Mouse (Mus musculus): ENCODE data around the gene Tpbg.
"Not testable (repeated sequence)": the region's sequence is repeated elsewhere in the genome, so short reads cannot be mapped to it uniquely, and the experiment has no call there.

Gene Tpbg

GRCm38 (mm10) chr9:85842351-85843011, at the start of gene Tpbg:
TSS of gene Tpbg (plus strand) at chr9:85842380.
- in situ Hi-C loops (cut with MboI, MseI), result no loop called here

GRCm38 (mm10) chr9:85801986-85802385, 40.2 kb upstream of the Tpbg start:
- in situ Hi-C loops (cut with MboI, MseI), result not testable (repeated sequence)

- in situ Hi-C loops (cut with MboI, MseI), result no loop called here
Measured at GRCm38 (mm10) chr9:85802563-85802962, 39.6 kb upstream of the Tpbg start.

- in situ Hi-C loops (cut with MboI, MseI), result loop anchor here (5.0 kb wide), 1 partner anchor 86 kb away; no protein-coding TSS in a partner anchor
Measured at GRCm38 (mm10) chr9:85806411-85806810, 35.8 kb upstream of the Tpbg start.

GRCm38 (mm10) chr9:85809246-85809645, 32.9 kb upstream of the Tpbg start:
- in situ Hi-C loops (cut with MboI, MseI), result loop anchor here (5.0 kb wide), 1 partner anchor 83 kb away; no protein-coding TSS in a partner anchor

- in situ Hi-C loops (cut with MboI, MseI), result no loop called here
Measured at GRCm38 (mm10) chr9:85820829-85821228, 21.4 kb upstream of the Tpbg start.

- in situ Hi-C loops (cut with MboI, MseI), result no loop called here
Measured at GRCm38 (mm10) chr9:85835521-85836425, 6.4 kb upstream of the Tpbg start.

GRCm38 (mm10) chr9:85839626-85840025, 2.6 kb upstream of the Tpbg start:
- in situ Hi-C loops (cut with MboI, MseI), result no loop called here

- in situ Hi-C loops (cut with MboI, MseI), result no loop called here
Measured at GRCm38 (mm10) chr9:85841891-85842290, 289 bp upstream of the Tpbg start.

- in situ Hi-C loops (cut with MboI, MseI), result no loop called here
Measured at GRCm38 (mm10) chr9:85843031-85843890, 1.1 kb downstream of the Tpbg start.

- in situ Hi-C loops (cut with MboI, MseI), result no loop called here
Measured at GRCm38 (mm10) chr9:85843891-85844646, 1.9 kb downstream of the Tpbg start.

- in situ Hi-C loops (cut with MboI, MseI), result no loop called here
Measured at GRCm38 (mm10) chr9:85844647-85844983, 2.4 kb downstream of the Tpbg start.

GRCm38 (mm10) chr9:85846186-85846585, 4.0 kb downstream of the Tpbg start:
- in situ Hi-C loops (cut with MboI, MseI), result no loop called here

- in situ Hi-C loops (cut with MboI, MseI), result no loop called here
Measured at GRCm38 (mm10) chr9:85854780-85855179, 12.6 kb downstream of the Tpbg start.

- in situ Hi-C loops (cut with MboI, MseI), result no loop called here
Measured at GRCm38 (mm10) chr9:85856511-85856910, 14.3 kb downstream of the Tpbg start.

GRCm38 (mm10) chr9:85861065-85861464, 18.9 kb downstream of the Tpbg start:
- in situ Hi-C loops (cut with MboI, MseI), result no loop called here

- in situ Hi-C loops (cut with MboI, MseI), result no loop called here
Measured at GRCm38 (mm10) chr9:85862562-85862961, 20.4 kb downstream of the Tpbg start.

- in situ Hi-C loops (cut with MboI, MseI), result no loop called here
Measured at GRCm38 (mm10) chr9:85872908-85873307, 30.7 kb downstream of the Tpbg start.

GRCm38 (mm10) chr9:85893681-85894080, 51.5 kb downstream of the Tpbg start:
- in situ Hi-C loops (cut with MboI, MseI), result loop anchor here (5.0 kb wide), 1 partner anchor 86 kb away; no protein-coding TSS in a partner anchor

Measured in regulatory T cell (primary cell).